Mouse (Mus musculus): ENCODE data around the gene D7Ertd443e.
A peak's percentile ranks its signal among the peaks of the same experiment; 100 is the strongest.

D7Ertd443e gene

DNA sequence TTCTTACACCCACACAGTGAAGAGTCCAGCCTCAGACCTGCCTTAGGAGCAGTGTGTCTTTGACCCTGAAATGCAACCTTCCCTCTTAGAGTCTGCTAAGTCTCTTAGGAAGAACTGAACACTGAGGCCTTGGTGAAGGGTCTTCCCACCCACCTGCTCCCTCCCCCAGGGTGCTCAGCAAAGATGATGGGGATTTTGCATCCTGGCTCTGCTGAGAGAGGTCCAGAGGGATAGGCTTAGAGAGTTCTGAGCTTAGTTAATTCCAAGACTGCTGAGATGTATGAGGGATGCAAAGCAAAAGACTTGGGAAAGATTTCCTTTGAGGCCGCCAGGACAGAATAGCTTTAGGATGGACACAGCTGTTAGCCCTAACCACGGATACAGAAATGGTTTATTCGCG is 158.4 kb downstream of the D7Ertd443e start:
- DNase-seq (ENCODE audit: low read depth), result no peak

DNA sequence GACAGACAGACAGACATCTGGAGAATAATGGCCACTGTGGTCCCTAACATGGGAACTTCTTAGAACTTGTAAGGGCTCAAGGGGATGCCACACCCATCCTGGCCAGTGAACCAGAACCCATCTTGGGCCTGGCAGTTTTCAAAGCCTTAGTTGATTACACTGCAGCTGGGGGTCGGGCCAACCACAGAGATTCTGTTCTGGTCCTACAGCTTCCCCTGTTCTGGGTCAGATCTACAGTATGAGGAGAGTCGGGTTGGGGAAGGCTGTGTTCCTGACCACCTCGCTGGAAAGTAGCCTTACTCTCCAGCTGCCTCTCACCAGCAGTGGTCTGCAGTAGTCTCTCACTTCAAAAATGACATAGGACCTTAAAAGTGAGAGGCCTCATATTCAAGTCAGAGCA is 159.2 kb downstream of the D7Ertd443e start:
- DNase-seq (ENCODE audit: low read depth), result no peak

DNA sequence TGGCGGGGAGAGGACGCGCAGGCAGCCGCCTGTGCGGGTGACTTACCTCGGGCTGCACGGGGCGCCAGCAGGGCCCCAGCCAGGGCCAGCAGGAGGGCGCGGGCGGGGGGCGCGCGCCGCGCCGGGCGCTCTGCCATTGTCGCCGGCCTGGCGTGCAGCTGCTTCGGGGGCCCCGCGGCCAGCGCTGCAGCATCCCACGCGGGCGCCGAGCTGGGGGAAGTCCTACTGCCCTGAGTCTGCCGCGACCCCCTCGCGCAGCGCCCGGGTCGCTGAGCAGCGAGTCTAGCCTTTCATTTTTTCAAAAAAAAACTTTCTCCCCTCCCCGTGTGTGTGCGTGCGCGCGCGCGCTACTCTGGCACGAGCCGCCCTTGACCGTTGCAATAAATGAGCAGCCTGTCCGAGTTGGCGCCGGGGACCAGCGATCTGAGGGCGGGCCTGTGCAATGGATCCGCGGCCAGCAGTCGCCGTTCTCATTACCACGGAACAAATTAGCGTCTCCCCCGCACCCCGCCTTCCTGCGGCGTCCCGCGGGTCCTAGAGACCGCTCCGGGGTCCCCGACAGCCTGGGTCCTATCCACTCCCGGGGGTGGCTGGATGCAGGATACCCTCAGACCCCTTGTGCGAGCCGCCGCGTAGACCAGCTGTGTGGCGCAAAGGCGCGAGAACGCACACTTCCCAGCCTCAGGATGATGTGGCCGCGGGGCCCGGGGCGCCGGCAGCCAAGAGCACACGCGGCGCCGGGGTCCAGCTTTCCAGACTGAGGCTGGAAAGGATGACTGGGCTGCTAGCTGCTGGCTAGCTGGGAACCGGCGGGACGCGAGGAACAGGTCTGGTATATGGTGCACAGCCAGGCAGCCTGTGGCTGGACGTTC is 160.5 kb downstream of the D7Ertd443e start:
- no peak for DNase-seq (ENCODE audit: low read depth)

DNA sequence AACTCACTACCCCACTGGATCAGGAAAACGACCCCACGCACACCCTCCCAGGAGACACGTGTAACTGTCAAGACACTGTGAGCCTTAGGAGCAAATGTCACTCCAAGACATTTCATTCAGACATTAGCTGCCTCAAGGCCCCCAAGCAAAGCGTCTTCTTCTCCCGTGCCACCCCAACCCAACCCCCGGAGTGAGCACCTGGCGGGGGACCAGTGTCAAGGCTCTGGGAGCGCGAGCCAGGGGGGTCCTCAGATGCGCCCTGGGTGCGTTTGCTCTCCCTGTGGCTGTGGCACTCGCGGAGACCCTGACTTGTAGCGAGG is 161.1 kb downstream of the D7Ertd443e start:
- DNase-seq (ENCODE audit: low read depth), result no peak

DNA sequence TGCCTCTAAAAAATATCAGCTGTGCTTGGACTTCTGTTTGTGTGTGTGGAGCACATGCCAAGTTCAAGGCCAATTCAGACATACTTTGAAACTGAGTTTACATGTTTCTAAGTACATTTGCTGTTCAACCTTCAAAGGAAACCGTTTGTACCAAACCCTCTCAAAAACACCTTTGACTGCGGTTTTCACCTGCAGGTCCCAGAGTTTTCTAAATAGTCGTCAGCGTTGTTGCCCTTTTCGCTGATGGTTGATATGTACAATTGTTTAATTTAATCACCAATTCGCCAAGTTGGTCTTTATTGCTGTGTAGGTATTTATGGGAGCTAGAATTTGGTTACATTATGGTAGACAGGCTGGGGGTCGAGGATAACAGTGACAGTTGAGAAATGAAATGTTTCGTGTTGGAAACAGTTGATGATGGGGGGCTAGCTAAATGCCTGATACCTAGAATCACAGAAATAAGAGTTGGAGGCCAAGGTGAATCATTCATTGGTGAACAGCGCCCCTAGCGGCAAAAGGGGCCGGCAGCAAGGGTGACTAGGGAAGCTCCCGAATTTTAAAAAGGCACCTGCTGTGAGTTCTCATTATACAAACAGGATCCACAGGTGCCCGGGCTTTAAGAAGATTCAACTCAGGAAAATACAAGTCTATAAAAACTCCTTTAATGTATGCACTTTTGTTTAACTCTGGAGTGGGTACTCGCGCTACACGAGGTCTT is 161.9 kb downstream of the D7Ertd443e start:
- DNase-seq (ENCODE audit: low read depth), result peak; percentile 27
